Mouse (Mus musculus) retina, adult 2 months (tissue): ENCODE results near the gene Drosha.
"Not testable (repeated sequence)": the region's sequence is repeated elsewhere in the genome, so short reads cannot be mapped to it uniquely, and the experiment has no call there.

Source experiments
- DNase-seq: peaks from one replicate; pipeline ENCODE4 v3.0.0-alpha.2; 2012; ENCODE audit warnings: low read depth, low spot score

The Drosha gene

GRCm38 (mm10) chr15:12884855-12885254 lies 60.2 kb downstream of the Drosha start:
- DNase-seq: no peak

- no peak for DNase-seq
Measured at GRCm38 (mm10) chr15:12885361-12885760, 60.7 kb downstream of the Drosha start.

DNA sequence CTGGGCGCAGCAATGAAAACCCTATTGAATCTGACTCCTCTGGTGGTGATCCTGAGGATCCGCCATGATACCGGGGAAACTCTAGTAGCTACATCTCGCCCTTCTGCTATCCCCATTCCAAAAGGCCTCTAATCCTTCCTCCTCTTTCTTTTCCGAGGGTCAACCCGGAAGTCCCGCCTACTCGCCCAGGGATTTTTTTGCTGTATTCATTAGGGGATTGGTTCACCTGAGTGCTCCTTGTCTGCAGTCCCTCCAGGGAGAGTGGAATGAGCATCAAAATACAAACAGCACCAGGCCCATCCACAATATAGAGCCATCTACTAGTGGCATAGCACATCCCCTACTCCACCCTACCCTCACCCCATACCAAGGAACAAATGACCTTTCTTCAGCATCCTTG lies 62.6 kb downstream of the Drosha start:
- DNase-seq: no peak

DNA sequence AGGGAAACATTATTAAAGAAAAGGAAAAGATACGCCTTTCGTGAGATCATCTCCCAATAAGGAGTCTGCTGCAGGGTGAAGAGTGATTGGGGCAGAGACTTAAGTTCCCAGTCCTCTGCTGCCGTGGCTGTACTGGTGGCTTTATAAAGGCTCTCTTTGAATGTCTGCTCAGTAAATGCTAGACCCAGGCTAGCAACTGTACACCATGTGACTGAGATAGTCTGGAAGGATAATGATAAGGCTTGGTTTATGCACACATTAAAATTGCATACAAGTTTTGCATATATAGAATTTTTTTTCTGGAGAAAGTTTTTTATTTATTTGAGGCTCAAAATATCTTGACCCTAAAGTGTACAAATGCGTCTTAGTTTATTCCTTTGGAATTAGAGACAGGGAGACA lies 63.7 kb downstream of the Drosha start:
- no peak for DNase-seq

DNA sequence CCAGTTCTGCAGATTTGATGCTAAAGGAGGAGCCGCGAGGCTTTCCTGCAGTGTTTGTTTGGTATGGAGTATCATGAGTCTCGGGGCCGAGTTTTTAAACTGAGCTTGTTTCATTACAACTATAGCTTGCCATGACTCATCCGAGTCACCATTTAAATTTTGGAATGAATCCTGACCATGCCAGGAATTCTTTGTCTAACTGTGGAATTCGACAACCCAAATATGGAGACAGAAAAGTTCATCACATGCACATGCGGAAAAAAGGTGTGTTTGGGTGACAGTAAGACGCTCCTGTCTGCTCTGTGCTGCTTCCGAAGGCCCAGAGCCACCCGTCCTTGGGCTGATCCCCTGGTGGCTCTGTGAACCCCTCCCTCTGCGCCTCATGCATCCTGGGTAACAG lies 65.3 kb downstream of the Drosha start:
- DNase-seq: no peak

GRCm38 (mm10) chr15:12895426-12895825 lies 70.8 kb downstream of the Drosha start:
- DNase-seq: no peak

DNA sequence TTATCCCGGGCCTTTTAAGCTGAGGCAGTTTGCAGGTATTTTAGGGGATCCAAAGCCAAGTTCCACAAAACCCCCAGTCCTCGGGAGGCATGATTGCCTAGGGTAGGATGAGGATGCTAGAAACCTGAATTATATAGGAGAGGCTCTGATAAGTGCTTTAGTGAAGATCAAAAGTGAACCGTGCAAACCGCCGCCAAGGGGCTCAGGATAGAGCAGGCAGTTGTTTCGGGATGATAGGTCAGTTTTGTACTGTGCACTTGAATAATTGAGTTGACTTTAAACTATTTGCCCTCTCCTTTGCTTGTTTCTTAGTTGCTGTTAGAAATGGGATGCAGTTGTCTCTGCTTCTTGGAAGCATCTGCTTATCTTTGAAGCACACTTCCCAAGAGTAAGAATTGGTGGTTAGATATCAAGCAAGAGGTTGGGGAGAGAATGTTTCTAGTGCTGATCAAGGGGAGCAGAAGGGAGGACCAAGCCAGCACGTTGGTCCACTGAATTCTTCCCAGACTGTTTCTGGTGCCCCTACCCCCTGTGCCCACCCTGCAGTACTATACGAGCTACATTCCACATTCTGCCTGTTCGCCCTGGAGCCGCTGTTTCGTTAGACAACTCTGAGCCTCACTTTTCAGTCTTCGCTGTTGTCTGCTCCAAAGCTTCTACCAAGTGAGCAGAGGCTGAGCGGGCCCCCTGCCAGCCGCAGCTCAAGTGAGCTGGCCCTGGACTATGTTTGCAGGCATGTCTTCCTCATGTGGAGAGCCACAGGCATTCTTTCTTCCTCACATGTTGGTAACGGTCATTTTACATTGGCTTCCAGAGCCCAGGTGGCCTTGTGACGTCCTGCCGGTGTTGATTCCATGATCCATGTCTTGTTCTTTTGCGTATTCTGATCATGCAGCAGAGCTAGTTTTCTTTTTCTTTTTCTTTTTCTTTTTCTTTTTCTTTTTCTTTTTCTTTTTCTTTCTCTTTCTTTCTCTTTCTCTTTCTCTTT lies 71.7 kb downstream of the Drosha start:
- no peak for DNase-seq

GRCm38 (mm10) chr15:12897831-12898230 lies 73.2 kb downstream of the Drosha start:
- no peak for DNase-seq

DNA sequence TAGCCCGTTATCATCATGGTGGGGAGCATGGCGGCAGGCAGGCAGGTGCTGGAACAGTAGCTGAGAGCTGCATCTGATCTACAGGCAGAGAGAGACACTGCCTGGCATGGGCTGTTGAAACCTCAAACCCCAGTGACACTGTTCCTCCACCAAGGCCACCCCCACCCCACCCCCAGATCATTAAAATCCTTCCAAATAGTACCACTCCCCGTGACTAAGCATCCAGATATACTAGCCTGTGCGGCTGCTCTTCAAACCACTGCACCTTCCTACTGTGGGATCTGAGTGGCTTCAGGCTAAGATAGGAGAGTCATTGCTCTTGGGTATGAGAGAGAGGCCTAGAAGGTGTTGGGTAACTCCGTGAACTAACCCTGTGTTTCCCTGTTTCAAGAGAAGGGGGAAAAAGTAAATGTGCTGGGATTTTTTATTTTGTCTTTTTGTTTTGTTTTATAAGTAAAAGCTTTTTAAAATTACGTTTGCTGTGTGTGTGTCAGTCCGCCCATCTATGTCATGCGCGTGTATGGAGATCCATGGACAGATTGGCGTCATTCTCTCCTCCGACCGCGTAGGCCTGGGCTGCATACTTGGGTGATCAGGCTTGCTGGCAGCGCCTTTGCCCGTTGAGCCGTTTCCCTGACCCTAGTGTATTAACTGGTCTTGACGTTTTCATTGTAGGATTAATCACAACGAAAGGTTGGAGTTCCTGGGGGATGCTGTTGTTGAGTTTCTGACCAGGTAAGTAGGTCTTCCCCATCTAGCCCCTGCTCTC lies 76.0 kb downstream of the Drosha start:
- DNase-seq: no peak

DNA sequence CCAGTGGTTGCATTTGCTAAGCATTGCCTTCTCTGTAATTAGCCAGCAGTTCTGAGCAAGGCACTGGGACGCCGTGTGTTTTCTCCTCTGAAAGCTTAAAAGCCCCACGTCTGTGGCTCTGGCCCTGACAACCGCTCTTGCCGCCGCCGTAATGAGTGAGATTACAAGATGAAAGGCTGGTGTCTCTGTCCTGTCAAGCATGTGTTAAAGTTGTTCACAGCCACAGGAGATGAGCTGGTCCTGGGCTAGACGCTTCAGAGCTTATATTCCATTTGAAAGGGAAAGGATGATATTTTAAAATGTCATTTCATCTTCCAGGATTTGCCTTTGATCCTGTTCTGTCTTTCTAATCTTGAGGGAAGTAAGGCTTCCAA lies 76.6 kb downstream of the Drosha start:
- no peak for DNase-seq

- no peak for DNase-seq
Measured at GRCm38 (mm10) chr15:12904442-12904841, 79.8 kb downstream of the Drosha start.

DNA sequence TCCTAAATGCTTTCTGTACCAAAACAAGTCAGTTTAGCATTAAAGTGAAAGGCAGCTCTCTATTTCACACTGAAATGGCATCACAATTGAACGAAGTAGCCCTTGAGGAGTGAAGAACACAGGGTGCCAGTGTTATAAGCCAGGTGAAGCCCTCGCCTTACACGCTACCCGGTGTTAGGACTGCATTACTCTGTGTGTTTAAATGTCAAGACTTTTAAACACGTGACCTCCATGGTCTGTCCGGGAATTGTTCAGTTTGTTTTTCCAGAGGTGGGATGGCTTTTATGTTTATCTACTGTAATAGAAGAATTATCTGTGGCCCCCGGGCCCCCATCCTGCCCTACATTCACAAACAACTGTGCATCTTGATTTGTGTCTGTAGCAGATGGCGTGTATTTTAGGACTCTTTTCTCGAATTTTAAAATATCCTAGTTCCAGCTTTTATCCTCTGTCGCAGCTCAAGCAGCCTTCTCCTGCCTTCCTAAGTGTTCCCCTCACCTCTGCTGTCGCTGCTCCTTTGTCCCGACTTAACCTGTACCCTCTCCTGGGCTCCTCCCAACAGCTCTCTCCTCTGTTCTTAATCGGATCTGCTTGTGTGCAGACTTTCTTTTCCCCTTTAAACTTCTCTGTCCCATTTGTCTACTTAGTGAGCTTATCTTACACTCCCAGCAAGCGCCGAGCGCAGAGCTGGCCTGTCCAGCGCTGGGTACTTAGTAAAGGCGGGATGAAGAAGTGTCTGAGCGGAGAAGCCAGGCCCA lies 83.5 kb downstream of the Drosha start:
- peak; percentile 58 for DNase-seq

DNA sequence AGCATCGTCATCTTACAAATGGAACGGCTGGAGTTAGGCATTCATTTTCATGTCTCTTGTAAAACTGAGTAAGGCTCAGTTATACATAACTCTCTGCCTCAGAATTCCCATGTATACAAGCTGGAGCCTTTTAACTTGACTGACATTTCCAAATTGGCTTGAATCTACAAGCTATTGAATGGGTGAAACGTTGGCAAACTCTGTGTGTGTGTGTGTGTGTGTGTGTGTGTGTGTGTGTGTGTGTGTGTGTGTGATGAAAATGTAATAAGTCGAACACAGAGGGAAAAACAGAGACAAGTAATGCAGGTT lies 84.1 kb downstream of the Drosha start:
- DNase-seq: no peak

DNA sequence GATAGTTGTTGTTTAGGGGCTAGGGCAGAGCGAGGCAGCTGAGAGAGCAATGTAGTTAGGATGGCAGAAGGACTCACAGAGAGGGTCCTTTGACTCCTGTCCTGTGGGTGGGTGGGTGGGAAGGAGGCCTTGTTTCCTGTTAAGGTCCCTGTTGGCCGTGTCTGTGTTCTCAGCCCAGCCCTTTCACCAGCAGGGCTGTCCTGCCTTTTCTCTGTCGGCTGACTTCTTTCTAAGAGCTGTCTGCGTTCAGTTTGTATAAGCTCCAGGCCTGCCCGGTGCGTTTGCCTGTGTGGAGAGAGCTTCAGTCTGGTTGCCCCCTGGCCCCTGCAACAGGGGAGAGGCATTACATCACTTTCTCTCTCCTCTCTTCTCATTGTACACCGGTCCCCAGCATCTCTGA lies 84.6 kb downstream of the Drosha start:
- DNase-seq: no peak

- DNase-seq: peak; percentile 16
Measured at GRCm38 (mm10) chr15:12911082-12911481, 86.5 kb downstream of the Drosha start.

GRCm38 (mm10) chr15:12916314-12916815 lies 91.8 kb downstream of the Drosha start:
- no peak for DNase-seq

- not testable (repeated sequence) for DNase-seq
Measured at GRCm38 (mm10) chr15:12919326-12919966, 94.8 kb downstream of the Drosha start.

DNA sequence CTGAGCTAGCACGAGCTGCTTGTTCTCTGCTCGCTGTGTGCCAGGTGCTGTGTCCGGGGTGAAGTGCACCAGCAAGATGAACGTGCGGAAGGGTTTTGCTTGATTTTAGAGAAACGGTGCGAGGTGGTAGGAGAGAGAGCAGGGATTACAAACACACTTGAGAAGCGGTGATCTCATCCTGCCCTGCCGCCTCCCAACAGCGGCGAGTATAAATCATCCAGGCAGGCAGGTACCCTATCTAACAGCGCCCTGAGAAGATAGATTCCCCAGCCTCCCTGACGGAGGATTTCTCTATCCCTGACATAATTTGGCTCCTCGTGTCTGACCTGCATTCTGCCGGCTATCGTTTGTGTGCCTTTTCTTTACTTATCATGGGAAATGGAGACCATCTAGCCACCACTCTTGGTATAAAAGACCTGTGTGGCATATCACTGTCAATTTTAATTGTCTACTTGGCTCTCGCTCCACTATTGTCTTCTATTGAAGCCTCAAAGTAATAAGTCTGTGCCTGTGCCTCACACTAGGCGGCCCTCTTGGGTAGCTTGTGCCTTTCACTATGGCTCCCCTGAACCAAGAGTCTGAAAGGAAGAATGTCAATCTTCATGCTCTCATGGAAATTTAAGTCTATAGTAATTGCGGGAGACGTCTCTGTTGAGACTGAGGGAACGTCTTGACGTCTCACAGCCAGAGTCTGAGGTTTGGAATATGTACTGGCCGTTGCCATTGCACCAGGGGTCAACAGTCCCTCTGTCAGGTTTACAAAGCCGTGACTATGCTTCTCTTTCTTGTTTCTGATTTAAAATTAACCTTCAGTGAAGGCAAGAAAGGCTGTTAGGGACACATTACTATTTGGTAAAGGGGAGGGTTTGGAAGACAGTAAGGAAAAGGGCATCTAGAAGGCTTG lies 95.6 kb downstream of the Drosha start:
- DNase-seq: no peak

DNA sequence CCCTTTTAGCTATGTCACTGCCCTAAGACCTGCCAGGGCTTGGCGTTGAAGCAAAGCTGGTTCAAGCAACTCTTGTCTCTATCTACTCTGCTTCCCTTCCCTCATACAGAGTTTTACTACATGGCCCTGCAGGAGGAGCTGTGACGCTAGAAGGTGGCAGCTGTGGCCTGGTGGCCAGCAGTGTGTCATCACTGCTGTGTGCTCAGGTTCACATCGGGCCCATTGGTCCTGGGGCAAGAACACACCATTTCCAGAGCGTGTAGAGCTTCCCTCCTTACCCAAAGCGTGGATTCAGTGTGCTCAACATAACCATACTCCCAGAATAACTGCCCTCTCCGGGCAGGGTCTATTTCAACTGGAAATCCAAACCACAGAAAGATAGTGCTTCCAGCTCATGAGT lies 97.3 kb downstream of the Drosha start:
- DNase-seq: no peak

GRCm38 (mm10) chr15:12923826-12924225 lies 99.2 kb downstream of the Drosha start:
- DNase-seq: no peak
